Mouse (Mus musculus) bone marrow, adult 2 months (tissue): ENCODE results near the gene Canx.

Experiments used
- CTCF ChIP-seq: fragments of 200-500 bp; IDR thresholded peaks from 2 replicates; pipeline ENCODE4 v1.5.1; 2011; ENCODE audit warnings: low read length, control low read depth; ENCODE audit not compliant: control insufficient read depth, insufficient read depth
- POLR2A ChIP-seq: fragments of 200-500 bp; IDR thresholded peaks from 2 replicates; pipeline ENCODE4 v1.6.1; 2011; ENCODE audit warnings: low read depth, mild to moderate bottlenecking, control low read depth, low read length, borderline replicate concordance; ENCODE audit not compliant: control insufficient read depth

DNA sequence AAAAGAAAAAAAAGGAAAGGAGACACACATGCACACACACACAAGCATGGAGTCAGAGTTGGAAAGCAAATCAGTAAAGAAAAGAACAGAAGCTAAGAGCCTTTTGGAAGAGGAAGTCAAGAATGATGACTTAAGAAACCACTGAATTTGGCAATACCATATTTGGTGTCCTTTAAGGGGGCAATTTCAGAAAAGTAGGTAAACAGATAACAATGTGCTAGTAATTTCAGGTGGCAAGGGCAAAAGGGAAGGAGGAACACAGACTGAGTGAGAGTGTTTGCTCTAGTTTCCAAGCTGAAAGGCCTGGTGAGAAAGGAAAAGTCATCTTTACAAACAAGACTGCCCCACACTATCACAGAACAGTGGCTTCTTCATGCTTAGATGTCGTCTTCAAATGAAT lies 39.0 kb downstream of the Canx start:
- TF ChIP-seq POLR2A, result no peak
- no peak for TF ChIP-seq CTCF
